Mouse (Mus musculus) thymus, adult 2 months (tissue): Measurements from ENCODE around the gene Pdgfra.

Experiments used
- CTCF ChIP-seq: fragments of 200-500 bp; IDR thresholded peaks from 2 replicates; pipeline ENCODE4 v1.5.1; 2012; ENCODE audit warnings: mild to moderate bottlenecking, control low read depth, low read length, moderate library complexity, borderline replicate concordance; ENCODE audit not compliant: control insufficient read depth, poor library complexity, insufficient read depth; ENCODE audit errors: extremely low read depth
- POLR2A ChIP-seq: fragments of 200-500 bp; IDR thresholded peaks from 2 replicates; pipeline ENCODE4 v1.6.1; 2012; ENCODE audit warnings: mild to moderate bottlenecking, low read length, control low read depth, moderate library complexity; ENCODE audit not compliant: control insufficient read depth, poor library complexity, insufficient read depth; ENCODE audit errors: extremely low read depth

GRCm38 (mm10) chr5:75111781-75112180 lies 40.3 kb upstream of the Pdgfra start:
- no peak for TF ChIP-seq CTCF
- TF ChIP-seq POLR2A: no peak
